In genomic region chr12:45671554-45671948, GRCm38 (mm10) we compare ENCODE assay signal across 17 mouse cellular contexts.
DNase-seq lines count a peak whose midpoint lies in the region; ATAC-seq lines count a peak whose summit lies in the region.
"Had no signal": no experiment of that assay in that cellular context is flagged by ENCODE, and none has a peak within 500 bp of the region (broad histone marks: within the 10 kb centered on the region; RNA-seq: fewer than 3 reads in every experiment).

No protein-coding gene starts in this region.

- H3K4me3 ChIP-seq in hindbrain, embryonic 13.5 days, result no peak overlapping the region
- H3K4me3 ChIP-seq in hindbrain, embryonic 10.5 days, result no peak overlapping the region
- no peak overlapping the region for H3K4me3 ChIP-seq in hindbrain, embryonic 14.5 days (replicated peaks; ENCODE audit: low read length)
- no peak overlapping the region for H3K4me3 ChIP-seq in midbrain, embryonic 15.5 days

- no peak overlapping the region for H3K4me2 ChIP-seq in hindbrain, embryonic 13.5 days
- H3K4me2 ChIP-seq in hindbrain, embryonic 14.5 days (replicated peaks), result peak overlapping the region; percentile 4; the same call in 1 of the 2 replicates
- H3K4me2 ChIP-seq in midbrain, embryonic 15.5 days, result no peak overlapping the region
- H3K4me2 ChIP-seq: heart, embryonic 11.5 days had no signal

- H3K9ac ChIP-seq in hindbrain, embryonic 13.5 days, result 0 out of 2 replicates have a peak overlapping the region, but pooled peaks have one; percentile 46
- H3K9ac ChIP-seq in hindbrain, embryonic 14.5 days, result peak overlapping the region; percentile 50
- no peak overlapping the region for H3K9ac ChIP-seq in midbrain, embryonic 15.5 days
- H3K9ac ChIP-seq: liver, embryonic 14.5 days had no signal

- no peaks in the 10 kb centered on the region for H3K9me3 ChIP-seq in hindbrain, embryonic 13.5 days
- no peaks in the 10 kb centered on the region for H3K9me3 ChIP-seq in hindbrain, embryonic 10.5 days
- H3K9me3 ChIP-seq in hindbrain, embryonic 14.5 days (ENCODE audit: control insufficient read depth, low read length), result no peaks in the 10 kb centered on the region
- no peaks in the 10 kb centered on the region for H3K9me3 ChIP-seq in midbrain, embryonic 15.5 days

- H3K27me3 ChIP-seq in hindbrain, embryonic 13.5 days, result no peaks in the 10 kb centered on the region
- no peaks in the 10 kb centered on the region for H3K27me3 ChIP-seq in hindbrain, embryonic 10.5 days (ENCODE audit: insufficient read depth, poor library complexity, severe bottlenecking)
- no peaks in the 10 kb centered on the region for H3K27me3 ChIP-seq in hindbrain, embryonic 14.5 days (ENCODE audit: control insufficient read depth, insufficient read depth, low read length)
- no peaks in the 10 kb centered on the region for H3K27me3 ChIP-seq in midbrain, embryonic 15.5 days (replicated peaks)

- DNase-seq in hindbrain, embryonic 10.5 days (ENCODE audit: low spot score), result no peak
- DNase-seq in brain, adult 2 months (ENCODE audit: low read depth, low spot score), result peak; percentile 10
- no peak for DNase-seq in hindbrain, embryonic 14.5 days (ENCODE audit: low spot score)
- DNase-seq in adrenal gland, postnatal 25 days, result no peak
- DNase-seq in embryo, embryonic 10 days (ENCODE audit: low spot score), result no peak
- DNase-seq in lung, postnatal 36 days, result no peak
- DNase-seq: cerebellum, adult 11 months; gastrocnemius, postnatal 25 days; heart, postnatal 36 days; kidney, adult 8-10 months; lung, postnatal 14 days; thymus, postnatal 36 days had no signal

- peaks cover 35% of the 10 kb centered on the region for H3K4me1 ChIP-seq in hindbrain, embryonic 13.5 days (replicated peaks)
- no peaks in the 10 kb centered on the region; the same call in 1 of the 2 replicates for H3K4me1 ChIP-seq in hindbrain, embryonic 10.5 days (replicated peaks)
- H3K4me1 ChIP-seq in hindbrain, embryonic 14.5 days (replicated peaks; ENCODE audit: control insufficient read depth, insufficient read depth, low read length), result peaks cover 25% of the 10 kb centered on the region
- peaks cover 33% of the 10 kb centered on the region for H3K4me1 ChIP-seq in midbrain, embryonic 15.5 days

- H3K27ac ChIP-seq in hindbrain, embryonic 13.5 days, result peak overlapping the region; percentile 92
- no peak overlapping the region for H3K27ac ChIP-seq in hindbrain, embryonic 10.5 days
- peak overlapping the region; percentile 90 for H3K27ac ChIP-seq in hindbrain, embryonic 14.5 days
- H3K27ac ChIP-seq in midbrain, embryonic 15.5 days, result peak overlapping the region; percentile 67
- H3K27ac ChIP-seq: liver, embryonic 14.5 days; stomach, postnatal 0 days had no signal

- 37% methylated on average over 4 of the region's 4 CpGs for WGBS in hindbrain, embryonic 13.5 days
- WGBS in hindbrain, embryonic 10.5 days, result 71% methylated on average over 4 of the region's 4 CpGs
- WGBS in hindbrain, embryonic 14.5 days, result 39% methylated on average over 4 of the region's 4 CpGs
- 36% methylated on average over 4 of the region's 4 CpGs for WGBS in midbrain, embryonic 15.5 days

- H3K36me3 ChIP-seq in hindbrain, embryonic 13.5 days, result no peaks in the 10 kb centered on the region
- no peaks in the 10 kb centered on the region for H3K36me3 ChIP-seq in hindbrain, embryonic 10.5 days
- no peaks in the 10 kb centered on the region for H3K36me3 ChIP-seq in hindbrain, embryonic 14.5 days (replicated peaks; ENCODE audit: control insufficient read depth, insufficient read depth)
- H3K36me3 ChIP-seq in midbrain, embryonic 15.5 days (replicated peaks), result no peaks in the 10 kb centered on the region

- no peak for ATAC-seq in hindbrain, embryonic 13.5 days (ENCODE audit: low FRiP score)
- 0 out of 2 replicates have a peak, but pooled peaks have one; percentile 41 for ATAC-seq in hindbrain, embryonic 14.5 days (ENCODE audit: low FRiP score)
- ATAC-seq in midbrain, embryonic 15.5 days (replicated peaks), result peak; percentile 65
